Mouse (Mus musculus): ENCODE measurements around the gene Trank1. TPM values are rescaled to one million over a fixed set of nuclear protein-coding genes. Genes with fewer than 3 reads are reported as not detected.

Gene Trank1
- polyA plus RNA-seq, 1 experiment from 2014 or later, result 0.18 TPM

DNA sequence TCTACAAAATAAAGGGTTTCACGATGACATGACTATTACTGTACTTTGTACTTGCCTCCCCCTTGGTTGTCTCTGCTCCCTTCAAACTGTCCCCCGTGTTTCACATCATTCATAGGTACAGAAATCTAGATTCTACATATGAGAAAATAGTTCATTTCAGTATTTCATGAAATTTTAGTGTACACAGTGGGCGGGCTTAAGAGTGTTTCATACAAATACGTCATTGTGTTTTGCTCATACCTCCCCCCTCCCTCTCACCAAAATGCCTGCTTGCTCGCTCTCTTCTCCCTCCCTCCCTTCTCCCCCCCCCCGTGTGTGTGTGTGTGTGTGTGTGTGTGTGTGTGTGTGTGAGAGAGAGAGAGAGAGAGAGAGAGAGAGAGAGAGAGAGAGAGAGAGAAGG is 1.8 kb downstream of the Trank1 start:
- peaks cover 13% of the 10 kb centered on the region for H3K4me1 ChIP-seq (replicated peaks; ENCODE audit: control insufficient read depth, insufficient read depth, low read length)
- H3K36me3 ChIP-seq (ENCODE audit: control insufficient read depth, insufficient read depth, low read length), result no peaks in the 10 kb centered on the region
- H3K4me2 ChIP-seq (ENCODE audit: low read depth, low read length), result no peak overlapping the region
- ATAC-seq (ENCODE audit: low read depth), result no peak
- 13% methylated on average over 5 of the region's 6 CpGs for WGBS
- peaks cover 46% of the 10 kb centered on the region for H3K27me3 ChIP-seq (ENCODE audit: control insufficient read depth, insufficient read depth, low read depth, low read length)
- 0 out of 2 replicates have a peak, but pooled peaks cover 2% of the 10 kb centered on the region for H3K9me3 ChIP-seq (ENCODE audit: control insufficient read depth, low read length)
- no peak overlapping the region for H3K9ac ChIP-seq (ENCODE audit: low read length)
- H3K27ac ChIP-seq (ENCODE audit: low read length), result no peak overlapping the region
- no peak overlapping the region for H3K4me3 ChIP-seq (ENCODE audit: low read length)

DNA sequence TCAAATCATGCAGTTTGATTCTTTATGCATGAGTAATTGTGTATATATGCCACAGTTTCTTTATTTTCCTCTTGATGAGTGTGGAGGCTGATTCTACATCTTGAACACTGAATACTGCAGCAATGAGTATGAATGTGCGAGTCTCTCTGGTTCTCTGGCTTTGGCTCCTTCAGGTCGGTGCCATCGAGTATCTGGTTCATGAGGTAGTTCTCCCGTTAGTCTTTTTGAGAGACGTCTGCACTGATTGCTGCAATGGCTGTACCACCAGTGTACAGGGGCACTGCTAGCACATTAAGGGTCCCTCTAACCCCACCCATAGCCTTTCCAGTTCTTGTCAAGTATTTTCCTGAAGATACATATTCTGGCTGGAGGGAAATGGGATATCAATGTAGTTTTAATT is 2.3 kb downstream of the Trank1 start:
- Histone ChIP-seq H3K4me1 (replicated peaks; ENCODE audit: control insufficient read depth, insufficient read depth, low read length) (peaks cover 13% of the 10 kb centered on the region), H3K27ac (ENCODE audit: low read length) (no peak overlapping the region), H3K4me3 (ENCODE audit: low read length) (no peak overlapping the region), H3K9me3 (ENCODE audit: control insufficient read depth, low read length) (0 out of 2 replicates have a peak, but pooled peaks cover 2% of the 10 kb centered on the region), H3K27me3 (ENCODE audit: control insufficient read depth, insufficient read depth, low read depth, low read length) (peaks cover 46% of the 10 kb centered on the region), H3K9ac (ENCODE audit: low read length) (no peak overlapping the region), H3K36me3 (ENCODE audit: control insufficient read depth, insufficient read depth, low read length) (no peaks in the 10 kb centered on the region), H3K4me2 (ENCODE audit: low read depth, low read length) (no peak overlapping the region)
- WGBS, result 19% methylated on average over 5 of the region's 5 CpGs
- ATAC-seq (ENCODE audit: low read depth), result no peak

DNA sequence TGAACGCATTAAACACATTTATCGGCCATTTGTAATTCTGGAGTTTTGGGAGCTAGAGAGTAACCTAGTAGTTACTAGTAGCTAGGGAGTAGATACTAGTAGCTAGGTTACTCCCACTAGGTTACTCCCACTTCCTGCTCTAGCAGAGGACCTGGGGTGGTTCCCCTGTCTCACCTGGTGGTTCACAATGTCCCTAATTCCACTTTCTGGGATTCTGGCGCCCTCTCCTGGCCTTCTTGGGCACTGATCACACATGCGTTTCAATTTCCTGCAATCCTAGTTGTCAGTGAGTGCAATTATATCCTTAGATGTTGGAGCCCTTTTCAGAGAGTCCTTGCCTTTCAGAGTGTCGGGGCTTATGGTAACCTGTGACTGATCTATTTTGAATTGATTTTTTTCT is 2.7 kb downstream of the Trank1 start:
- Histone ChIP-seq H3K27ac (ENCODE audit: low read length) (no peak overlapping the region), H3K4me3 (ENCODE audit: low read length) (no peak overlapping the region), H3K4me1 (replicated peaks; ENCODE audit: control insufficient read depth, insufficient read depth, low read length) (peaks cover 13% of the 10 kb centered on the region), H3K9me3 (ENCODE audit: control insufficient read depth, low read length) (0 out of 2 replicates have a peak, but pooled peaks cover 2% of the 10 kb centered on the region), H3K27me3 (ENCODE audit: control insufficient read depth, insufficient read depth, low read depth, low read length) (peaks cover 46% of the 10 kb centered on the region), H3K36me3 (ENCODE audit: control insufficient read depth, insufficient read depth, low read length) (no peaks in the 10 kb centered on the region), H3K4me2 (ENCODE audit: low read depth, low read length) (no peak overlapping the region), H3K9ac (ENCODE audit: low read length) (no peak overlapping the region)
- WGBS, result 38% methylated on average over 5 of the region's 5 CpGs
- no peak for ATAC-seq (ENCODE audit: low read depth)

DNA sequence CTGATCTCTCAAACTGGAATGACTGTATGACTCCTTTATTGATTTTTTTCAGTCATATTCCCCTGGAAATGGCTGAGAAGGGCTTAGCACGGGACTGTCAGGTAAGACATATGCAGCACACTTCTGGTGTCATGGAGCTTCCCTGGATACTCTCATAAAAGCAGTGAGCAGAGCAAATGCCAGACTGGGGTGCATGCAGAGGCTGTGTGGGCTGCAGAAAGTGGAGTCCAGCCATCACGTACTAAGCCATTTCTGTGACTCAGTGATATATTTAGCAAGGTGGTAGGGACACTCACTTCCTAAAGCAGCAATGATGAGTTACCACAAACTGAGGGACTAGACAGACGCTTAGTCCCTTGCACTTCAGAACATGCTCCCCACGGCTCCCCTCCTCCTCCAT is 9.4 kb downstream of the Trank1 start:
- Histone ChIP-seq H3K9me3 (ENCODE audit: control insufficient read depth, low read length) (no peaks in the 10 kb centered on the region), H3K4me1 (replicated peaks; ENCODE audit: control insufficient read depth, insufficient read depth, low read length) (no peaks in the 10 kb centered on the region), H3K4me2 (ENCODE audit: low read depth, low read length) (no peak overlapping the region), H3K4me3 (ENCODE audit: low read length) (no peak overlapping the region), H3K27me3 (ENCODE audit: control insufficient read depth, insufficient read depth, low read depth, low read length) (no peaks in the 10 kb centered on the region), H3K27ac (ENCODE audit: low read length) (no peak overlapping the region), H3K36me3 (ENCODE audit: control insufficient read depth, insufficient read depth, low read length) (no peaks in the 10 kb centered on the region), H3K9ac (ENCODE audit: low read length) (no peak overlapping the region)
- ATAC-seq (ENCODE audit: low read depth), result no peak
- 66% methylated on average over 4 of the region's 4 CpGs for WGBS

DNA sequence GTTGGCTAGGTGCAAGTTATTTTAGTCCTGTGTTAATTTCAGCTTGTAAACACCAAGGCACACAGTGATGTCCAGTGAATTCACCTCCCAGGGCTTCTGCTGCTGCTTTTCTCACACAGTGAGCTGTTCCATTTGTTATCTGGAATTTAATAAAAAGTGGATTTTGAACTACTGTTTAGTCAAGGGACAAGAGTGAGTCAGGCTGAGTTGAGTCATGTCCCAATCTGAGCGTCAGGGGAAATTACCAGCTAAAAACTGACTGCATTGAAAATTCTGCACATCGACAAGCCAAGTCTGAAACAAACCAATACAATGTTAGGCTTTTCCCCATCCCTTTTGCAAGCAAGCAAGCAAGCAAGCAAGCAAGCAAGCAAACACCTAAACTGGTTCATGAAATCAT is 13.3 kb downstream of the Trank1 start:
- no peaks in the 10 kb centered on the region for H3K4me1 ChIP-seq (replicated peaks; ENCODE audit: control insufficient read depth, insufficient read depth, low read length)
- no peak overlapping the region for H3K4me2 ChIP-seq (ENCODE audit: low read depth, low read length)
- H3K27ac ChIP-seq (ENCODE audit: low read length), result no peak overlapping the region
- H3K36me3 ChIP-seq (ENCODE audit: control insufficient read depth, insufficient read depth, low read length), result no peaks in the 10 kb centered on the region
- ATAC-seq (ENCODE audit: low read depth), result no peak
- 74% methylated on average over 2 of the region's 2 CpGs for WGBS
- H3K27me3 ChIP-seq (ENCODE audit: control insufficient read depth, insufficient read depth, low read depth, low read length), result no peaks in the 10 kb centered on the region
- H3K9ac ChIP-seq (ENCODE audit: low read length), result no peak overlapping the region
- H3K9me3 ChIP-seq (ENCODE audit: control insufficient read depth, low read length), result no peaks in the 10 kb centered on the region
- H3K4me3 ChIP-seq (ENCODE audit: low read length), result no peak overlapping the region

DNA sequence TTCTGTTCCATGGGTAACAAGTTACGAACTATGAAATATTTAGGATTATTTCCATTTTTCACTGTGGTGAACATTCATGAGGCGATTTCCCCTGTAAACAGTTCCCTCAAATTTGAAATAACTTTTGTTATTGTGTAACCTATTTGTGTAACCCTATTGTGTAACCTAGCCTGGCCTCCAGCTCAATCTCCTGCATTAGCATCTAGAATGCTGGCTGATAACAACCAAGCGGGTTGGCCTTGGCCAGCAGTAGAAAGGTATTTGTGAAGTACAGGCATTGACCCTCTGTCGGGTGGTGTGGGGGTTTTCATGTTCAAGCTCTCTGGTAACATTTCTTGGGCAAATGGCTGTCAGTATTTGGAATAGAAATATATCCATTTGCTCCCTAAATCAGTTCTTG is 18.3 kb downstream of the Trank1 start:
- ATAC-seq (ENCODE audit: low read depth), result no peak
- Histone ChIP-seq H3K4me1 (replicated peaks; ENCODE audit: control insufficient read depth, insufficient read depth, low read length) (no peaks in the 10 kb centered on the region), H3K4me3 (ENCODE audit: low read length) (no peak overlapping the region), H3K36me3 (ENCODE audit: control insufficient read depth, insufficient read depth, low read length) (no peaks in the 10 kb centered on the region), H3K27me3 (ENCODE audit: control insufficient read depth, insufficient read depth, low read depth, low read length) (no peaks in the 10 kb centered on the region), H3K27ac (ENCODE audit: low read length) (no peak overlapping the region), H3K9ac (ENCODE audit: low read length) (no peak overlapping the region), H3K9me3 (ENCODE audit: control insufficient read depth, low read length) (no peaks in the 10 kb centered on the region), H3K4me2 (ENCODE audit: low read depth, low read length) (no peak overlapping the region)
- WGBS, result 82% methylated on average over 4 of the region's 4 CpGs

DNA sequence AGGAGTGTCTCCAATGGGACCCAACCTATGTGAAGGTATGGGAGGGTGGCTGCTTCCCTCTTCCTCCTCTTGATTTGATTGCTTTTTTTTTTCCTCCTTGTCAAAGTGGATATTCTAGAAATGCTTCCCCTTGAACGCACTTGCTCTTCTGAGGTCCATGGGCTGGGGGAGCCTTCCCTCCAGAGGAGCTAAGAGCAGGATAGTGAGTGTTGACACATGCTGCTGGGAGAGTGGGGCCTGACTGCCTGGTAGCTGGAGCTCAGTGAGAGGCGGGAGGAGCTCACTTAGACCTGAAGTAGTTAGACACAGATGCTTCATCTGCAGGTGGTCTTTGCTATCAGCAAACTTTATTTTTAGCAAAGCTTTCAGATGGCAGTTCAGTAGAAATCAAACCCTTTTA is 22.3 kb downstream of the Trank1 start:
- WGBS, result 32% methylated on average over 2 of the region's 2 CpGs
- H3K4me3 ChIP-seq (ENCODE audit: low read length), result no peak overlapping the region
- no peak overlapping the region for H3K9ac ChIP-seq (ENCODE audit: low read length)
- no peaks in the 10 kb centered on the region for H3K27me3 ChIP-seq (ENCODE audit: control insufficient read depth, insufficient read depth, low read depth, low read length)
- no peaks in the 10 kb centered on the region for H3K36me3 ChIP-seq (ENCODE audit: control insufficient read depth, insufficient read depth, low read length)
- H3K4me1 ChIP-seq (replicated peaks; ENCODE audit: control insufficient read depth, insufficient read depth, low read length), result no peaks in the 10 kb centered on the region
- no peaks in the 10 kb centered on the region for H3K9me3 ChIP-seq (ENCODE audit: control insufficient read depth, low read length)
- no peak overlapping the region for H3K4me2 ChIP-seq (ENCODE audit: low read depth, low read length)
- ATAC-seq (ENCODE audit: low read depth), result no peak
- H3K27ac ChIP-seq (ENCODE audit: low read length), result no peak overlapping the region

DNA sequence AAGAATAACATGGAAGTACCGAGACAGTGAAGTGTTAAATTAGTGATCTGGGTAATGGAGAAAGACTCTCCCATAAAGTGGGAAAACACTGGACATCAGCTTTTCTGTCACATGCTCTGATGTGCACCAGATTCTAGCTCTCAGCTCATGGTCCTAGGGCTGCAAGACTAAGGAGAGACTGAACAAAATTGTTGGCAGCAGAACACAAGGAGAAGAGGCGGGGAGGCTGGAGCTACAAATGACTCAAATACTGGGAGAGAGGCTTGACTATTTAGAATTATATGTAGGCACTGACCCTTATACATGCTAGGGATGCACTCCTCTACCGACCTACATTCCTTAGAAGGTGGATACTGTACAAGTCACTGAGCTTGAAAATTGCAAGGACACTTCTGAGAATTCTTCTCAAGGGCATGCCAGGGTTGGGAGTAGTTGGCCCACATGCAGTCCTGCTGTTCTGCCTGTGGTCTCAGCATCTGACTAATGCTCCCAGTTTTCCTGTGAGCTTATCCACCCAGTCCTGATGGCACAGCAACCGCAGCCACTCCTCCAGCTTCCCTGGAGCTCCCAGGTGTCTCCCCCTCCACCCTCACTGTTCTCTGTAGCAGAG is 23.1 kb downstream of the Trank1 start:
- no peak for ATAC-seq (ENCODE audit: low read depth)
- no peaks in the 10 kb centered on the region for H3K9me3 ChIP-seq (ENCODE audit: control insufficient read depth, low read length)

DNA sequence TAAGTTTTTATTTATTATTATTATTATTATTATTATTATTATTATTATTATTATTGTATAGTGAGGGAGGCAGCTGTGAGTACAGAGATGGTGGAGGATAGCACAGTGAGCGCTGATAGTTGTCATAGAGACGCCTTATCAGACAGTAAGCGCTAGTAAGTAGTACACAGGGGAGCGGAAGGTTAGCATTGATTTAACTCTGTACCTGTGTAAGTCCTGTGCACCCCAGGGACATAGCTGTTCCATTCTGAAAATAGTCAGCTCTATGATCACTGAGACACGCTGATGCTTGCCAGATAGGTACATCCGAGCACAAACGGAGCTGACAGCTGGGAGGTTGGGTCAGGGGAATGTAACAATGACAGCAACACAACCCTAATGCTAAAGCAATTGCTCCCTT is 39.7 kb downstream of the Trank1 start:
- H3K4me2 ChIP-seq (ENCODE audit: low read depth, low read length), result no peak overlapping the region
- no peaks in the 10 kb centered on the region for H3K4me1 ChIP-seq (replicated peaks; ENCODE audit: control insufficient read depth, insufficient read depth, low read length)
- no peaks in the 10 kb centered on the region for H3K9me3 ChIP-seq (ENCODE audit: control insufficient read depth, low read length)
- H3K4me3 ChIP-seq (ENCODE audit: low read length), result no peak overlapping the region
- no peak overlapping the region for H3K9ac ChIP-seq (ENCODE audit: low read length)
- no peak for ATAC-seq (ENCODE audit: low read depth)
- WGBS, result 50% methylated on average over 7 of the region's 7 CpGs
- H3K27me3 ChIP-seq (ENCODE audit: control insufficient read depth, insufficient read depth, low read depth, low read length), result no peaks in the 10 kb centered on the region
- no peaks in the 10 kb centered on the region for H3K36me3 ChIP-seq (ENCODE audit: control insufficient read depth, insufficient read depth, low read length)
- no peak overlapping the region for H3K27ac ChIP-seq (ENCODE audit: low read length)

More for the DNA sequence above, 23.1 kb downstream of the Trank1 start:
- Histone ChIP-seq H3K9ac (ENCODE audit: low read length) (no peak overlapping the region), H3K27ac (ENCODE audit: low read length) (no peak overlapping the region), H3K36me3 (ENCODE audit: control insufficient read depth, insufficient read depth, low read length) (no peaks in the 10 kb centered on the region), H3K4me1 (replicated peaks; ENCODE audit: control insufficient read depth, insufficient read depth, low read length) (no peaks in the 10 kb centered on the region), H3K27me3 (ENCODE audit: control insufficient read depth, insufficient read depth, low read depth, low read length) (no peaks in the 10 kb centered on the region), H3K4me3 (ENCODE audit: low read length) (no peak overlapping the region), H3K4me2 (ENCODE audit: low read depth, low read length) (no peak overlapping the region)
- WGBS, result 51% methylated on average over 4 of the region's 4 CpGs

DNA sequence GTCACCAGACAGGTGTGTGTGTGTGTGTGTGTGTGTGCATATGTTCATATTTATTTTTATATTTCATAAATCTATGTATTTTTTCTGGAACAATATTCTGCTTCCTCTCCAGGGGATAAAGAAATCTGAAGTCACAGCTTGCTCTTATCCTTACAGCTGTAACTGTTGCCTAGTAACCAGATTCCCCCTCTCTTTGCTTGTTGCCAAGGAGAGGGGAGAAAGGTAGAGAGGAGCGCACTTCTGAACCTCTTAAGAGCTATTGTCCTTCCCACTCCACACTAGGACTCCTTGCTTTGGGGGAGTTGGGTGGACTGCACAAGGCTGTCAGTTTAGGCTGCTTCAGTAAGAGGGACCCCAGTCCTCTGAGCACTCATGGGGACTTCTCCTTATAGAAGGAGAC is 40.1 kb downstream of the Trank1 start:
- ATAC-seq (ENCODE audit: low read depth), result no peak
- Histone ChIP-seq H3K4me2 (ENCODE audit: low read depth, low read length) (no peak overlapping the region), H3K9me3 (ENCODE audit: control insufficient read depth, low read length) (no peaks in the 10 kb centered on the region), H3K9ac (ENCODE audit: low read length) (no peak overlapping the region), H3K27me3 (ENCODE audit: control insufficient read depth, insufficient read depth, low read depth, low read length) (no peaks in the 10 kb centered on the region), H3K4me3 (ENCODE audit: low read length) (no peak overlapping the region), H3K27ac (ENCODE audit: low read length) (no peak overlapping the region), H3K36me3 (ENCODE audit: control insufficient read depth, insufficient read depth, low read length) (no peaks in the 10 kb centered on the region), H3K4me1 (replicated peaks; ENCODE audit: control insufficient read depth, insufficient read depth, low read length) (no peaks in the 10 kb centered on the region)
- WGBS, result 29% methylated on average over 1 of the region's 1 CpGs
